Mouse (Mus musculus) bone marrow macrophage, adult 2 months (primary cell): ENCODE data around the gene Sptbn2. TPM values are rescaled to one million over a fixed set of nuclear protein-coding genes. Genes with fewer than 3 reads are reported as not detected.
"Not testable (repeated sequence)": the region's sequence is repeated elsewhere in the genome, so short reads cannot be mapped to it uniquely, and the experiment has no call there.

Experiments used
- H3K27ac ChIP-seq: 2 replicates; pipeline ENCODE4 v1.5.1; 2012; ENCODE audit warnings: low read depth, low read length; ENCODE audit not compliant: insufficient read depth
- H3K4me1 ChIP-seq: 2 replicates; pipeline ENCODE4 v1.6.1; 2012; ENCODE audit warnings: low read length; ENCODE audit not compliant: control insufficient read depth, insufficient read depth
- H3K4me3 ChIP-seq: 2 replicates; pipeline ENCODE4 v1.5.1; 2012; ENCODE audit warnings: mild to moderate bottlenecking, low read length, moderate library complexity; ENCODE audit not compliant: insufficient read depth
- CTCF ChIP-seq: IDR thresholded peaks from 2 replicates; pipeline ENCODE4 v1.5.1; 2012; ENCODE audit warnings: low read depth, mild to moderate bottlenecking, low read length, moderate library complexity
- POLR2A ChIP-seq: IDR thresholded peaks from 2 replicates; pipeline ENCODE4 v1.6.1; 2012; ENCODE audit warnings: mild to moderate bottlenecking, low read depth, low read length, borderline replicate concordance
- polyA plus RNA-seq: library from polyadenylated mRNA; stranded (reverse); fragments of >200 nt; gene quantifications from 2 replicates; pipeline ENCODE4 v1.2.4, GENCODE M21; 2012; ENCODE audit not compliant: missing spikeins, insufficient read depth, insufficient read length

Gene Sptbn2
- polyA plus RNA-seq, 1 experiment = not detected

GRCm38 (mm10) chr19:4744026-4744425, 33.1 kb downstream of the Sptbn2 start:
- Histone ChIP-seq H3K4me1 (peaks cover 10% of the 10 kb centered on the region), H3K27ac (no peak overlapping the region), H3K4me3 (no peak overlapping the region)
- TF ChIP-seq CTCF = no peak
- TF ChIP-seq POLR2A = no peak

- Histone ChIP-seq H3K4me1 (peaks cover 10% of the 10 kb centered on the region), H3K4me3 (no peak overlapping the region), H3K27ac (no peak overlapping the region)
- TF ChIP-seq POLR2A (no peak), CTCF (no peak)
Measured at GRCm38 (mm10) chr19:4745057-4745456, 34.1 kb downstream of the Sptbn2 start.

GRCm38 (mm10) chr19:4745681-4746080, 34.7 kb downstream of the Sptbn2 start:
- TF ChIP-seq POLR2A (no peak), CTCF (no peak)
- no peak overlapping the region for H3K27ac ChIP-seq
- H3K4me1 ChIP-seq = peaks cover 10% of the 10 kb centered on the region
- no peak overlapping the region for H3K4me3 ChIP-seq

- no peak for TF ChIP-seq CTCF
- no peak for TF ChIP-seq POLR2A
- Histone ChIP-seq H3K27ac (no peak overlapping the region), H3K4me1 (peaks cover 5% of the 10 kb centered on the region), H3K4me3 (no peak overlapping the region)
Measured at GRCm38 (mm10) chr19:4746611-4747010, 35.6 kb downstream of the Sptbn2 start.

GRCm38 (mm10) chr19:4747631-4748312, 36.8 kb downstream of the Sptbn2 start:
- H3K4me1 ChIP-seq = no peaks in the 10 kb centered on the region
- no peak overlapping the region for H3K27ac ChIP-seq
- no peak overlapping the region for H3K4me3 ChIP-seq
- TF ChIP-seq POLR2A = no peak
- no peak for TF ChIP-seq CTCF

GRCm38 (mm10) chr19:4748493-4748892, 37.5 kb downstream of the Sptbn2 start:
- H3K4me1 ChIP-seq = no peaks in the 10 kb centered on the region
- no peak overlapping the region for H3K27ac ChIP-seq
- TF ChIP-seq CTCF (no peak), POLR2A (no peak)
- H3K4me3 ChIP-seq = no peak overlapping the region

- Histone ChIP-seq H3K4me3 (no peak overlapping the region), H3K27ac (no peak overlapping the region), H3K4me1 (no peaks in the 10 kb centered on the region)
- TF ChIP-seq CTCF (no peak), POLR2A (no peak)
Measured at GRCm38 (mm10) chr19:4749975-4750374, 39.0 kb downstream of the Sptbn2 start.

- TF ChIP-seq POLR2A (no peak), CTCF (peak; percentile 65)
- peak overlapping the region; percentile 83 for H3K4me3 ChIP-seq
- peak overlapping the region; percentile 14; the same call in 1 of the 2 replicates for H3K27ac ChIP-seq
- no peaks in the 10 kb centered on the region for H3K4me1 ChIP-seq
Measured at GRCm38 (mm10) chr19:4755565-4756192, 44.7 kb downstream of the Sptbn2 start.

GRCm38 (mm10) chr19:4756193-4756911, 45.4 kb downstream of the Sptbn2 start, which contains the start of gene Rbm4b:
Gene Rbm4b (plus strand): TSS chr19:4756497.
- Histone ChIP-seq H3K27ac (peak within 1 kb of the TSS; percentile 41; the same call in 1 of the 2 replicates), H3K4me3 (peak within 1 kb of the TSS; percentile 83), H3K4me1 (no peaks in the 10 kb centered on the region)
- TF ChIP-seq POLR2A (no peak), CTCF (no peak)

GRCm38 (mm10) chr19:4756921-4757320, 46.0 kb downstream of the Sptbn2 start:
- Histone ChIP-seq H3K4me3 (peak overlapping the region; percentile 83), H3K27ac (no peak overlapping the region), H3K4me1 (no peaks in the 10 kb centered on the region)
- TF ChIP-seq POLR2A = no peak
- no peak for TF ChIP-seq CTCF

GRCm38 (mm10) chr19:4760544-4760943, 49.6 kb downstream of the Sptbn2 start:
- not testable (repeated sequence) for H3K4me1 ChIP-seq, H3K27ac ChIP-seq, H3K4me3 ChIP-seq
